Mouse (Mus musculus) liver, adult 2 months (tissue): ENCODE results near the gene Cry2. TPM values are rescaled to one million over a fixed set of nuclear protein-coding genes. Genes with fewer than 3 reads are reported as not detected.
A peak's percentile ranks its signal among the peaks of the same experiment; 100 is the strongest.

ENCODE experiments used
- DNase-seq: peaks from one replicate; pipeline ENCODE4 v3.0.0-alpha.2; 2011; ENCODE audit warnings: low read depth, low spot score; ENCODE audit errors: extremely low read depth
- H3K27ac ChIP-seq: fragments of 200-500 bp; replicated peaks from 2 replicates; pipeline ENCODE4 v1.5.1; 2012; ENCODE audit warnings: low read depth, mild to moderate bottlenecking, control low read depth, inconsistent platforms, low read length; ENCODE audit not compliant: insufficient read depth
- H3K27me3 ChIP-seq: fragments of 200-500 bp; 2 replicates; pipeline ENCODE4 v1.6.1; 2012; ENCODE audit warnings: mild to moderate bottlenecking, moderate library complexity, low read length, inconsistent platforms; ENCODE audit not compliant: control insufficient read depth, insufficient read depth
- H3K36me3 ChIP-seq: fragments of 200-500 bp; 2 replicates; pipeline ENCODE4 v1.6.1; 2012; ENCODE audit warnings: low read length, inconsistent platforms; ENCODE audit not compliant: control insufficient read depth, insufficient read depth
- H3K4me1 ChIP-seq: fragments of 200-500 bp; 2 replicates; pipeline ENCODE4 v1.6.1; 2011; ENCODE audit warnings: low read length; ENCODE audit not compliant: control insufficient read depth, insufficient read depth
- H3K4me3 ChIP-seq: fragments of 200-500 bp; 2 replicates; pipeline ENCODE4 v1.5.1; 2011; ENCODE audit warnings: low read depth, mild to moderate bottlenecking, control low read depth, low read length, moderate library complexity; ENCODE audit not compliant: insufficient read depth
- H3K79me2 ChIP-seq: fragments of 200-500 bp; 2 replicates; pipeline ENCODE4 v1.6.1; 2012; ENCODE audit warnings: inconsistent platforms, mild to moderate bottlenecking, low read length, moderate library complexity; ENCODE audit not compliant: control insufficient read depth, insufficient read depth
- H3K9ac ChIP-seq: fragments of 200-500 bp; 2 replicates; pipeline ENCODE4 v1.6.1; 2012; ENCODE audit warnings: low read depth, mild to moderate bottlenecking, control low read depth, inconsistent platforms, low read length
- CTCF ChIP-seq: fragments of 200-500 bp; IDR thresholded peaks from 2 replicates; pipeline ENCODE4 v1.5.1; 2011; ENCODE audit warnings: low read depth, low read length, control low read depth
- POLR2A ChIP-seq: fragments of 200-500 bp; IDR thresholded peaks from 2 replicates; pipeline ENCODE4 v1.6.1; 2011; ENCODE audit warnings: low read length, control low read depth; ENCODE audit not compliant: insufficient read depth; ENCODE audit errors: extremely low read depth
- WGBS: fragments of 180-500 bp; shearing (Covaris S2); methylation state at CpG from one replicate; pipeline ENCODE4 v1.1.7; 2018; 5-methylcytosine and 5-hydroxymethylcytosine counted together
- polyA plus RNA-seq: library from polyadenylated mRNA; depleted of rRNA; stranded (reverse); fragments of >200 nt; gene quantifications from 2 replicates; pipeline ENCODE4 v1.2.3, GENCODE M21; 2012
- total RNA-seq: library from RNA; depleted of rRNA; stranded (reverse); fragments of >200 nt; gene quantifications from 2 replicates; pipeline ENCODE4 v1.2.3, GENCODE M21; 2014

The Cry2 gene
- total and polyA plus RNA-seq, 2 experiments: 17.1 to 20.5 TPM

- no peaks in the 10 kb centered on the region for H3K36me3 ChIP-seq
- no peak overlapping the region for H3K27ac ChIP-seq
- no peak for DNase-seq
- H3K4me3 ChIP-seq: no peak overlapping the region
- no peak for TF ChIP-seq CTCF
- TF ChIP-seq POLR2A: no peak
- peaks cover 3% of the 10 kb centered on the region; the same call in 1 of the 2 replicates for H3K4me1 ChIP-seq
- 83% methylated on average over 1 of the region's 1 CpGs for WGBS
- no peak overlapping the region for H3K9ac ChIP-seq
- H3K27me3 ChIP-seq: peaks cover 9% of the 10 kb centered on the region; the same call in 1 of the 2 replicates
- H3K79me2 ChIP-seq: no peaks in the 10 kb centered on the region
Observed at GRCm38 (mm10) chr2:92397436-92397835, 36.4 kb downstream of the Cry2 start.

GRCm38 (mm10) chr2:92395535-92395934, 38.3 kb downstream of the Cry2 start:
- Histone ChIP-seq H3K79me2 (no peaks in the 10 kb centered on the region), H3K27ac (no peak overlapping the region), H3K9ac (no peak overlapping the region), H3K4me3 (no peak overlapping the region), H3K36me3 (no peaks in the 10 kb centered on the region), H3K27me3 (peaks cover 10% of the 10 kb centered on the region; the same call in 1 of the 2 replicates), H3K4me1 (no peaks in the 10 kb centered on the region)
- WGBS: 95% methylated on average over 3 of the region's 3 CpGs
- TF ChIP-seq POLR2A (no peak), CTCF (no peak)
- no peak for DNase-seq

DNA sequence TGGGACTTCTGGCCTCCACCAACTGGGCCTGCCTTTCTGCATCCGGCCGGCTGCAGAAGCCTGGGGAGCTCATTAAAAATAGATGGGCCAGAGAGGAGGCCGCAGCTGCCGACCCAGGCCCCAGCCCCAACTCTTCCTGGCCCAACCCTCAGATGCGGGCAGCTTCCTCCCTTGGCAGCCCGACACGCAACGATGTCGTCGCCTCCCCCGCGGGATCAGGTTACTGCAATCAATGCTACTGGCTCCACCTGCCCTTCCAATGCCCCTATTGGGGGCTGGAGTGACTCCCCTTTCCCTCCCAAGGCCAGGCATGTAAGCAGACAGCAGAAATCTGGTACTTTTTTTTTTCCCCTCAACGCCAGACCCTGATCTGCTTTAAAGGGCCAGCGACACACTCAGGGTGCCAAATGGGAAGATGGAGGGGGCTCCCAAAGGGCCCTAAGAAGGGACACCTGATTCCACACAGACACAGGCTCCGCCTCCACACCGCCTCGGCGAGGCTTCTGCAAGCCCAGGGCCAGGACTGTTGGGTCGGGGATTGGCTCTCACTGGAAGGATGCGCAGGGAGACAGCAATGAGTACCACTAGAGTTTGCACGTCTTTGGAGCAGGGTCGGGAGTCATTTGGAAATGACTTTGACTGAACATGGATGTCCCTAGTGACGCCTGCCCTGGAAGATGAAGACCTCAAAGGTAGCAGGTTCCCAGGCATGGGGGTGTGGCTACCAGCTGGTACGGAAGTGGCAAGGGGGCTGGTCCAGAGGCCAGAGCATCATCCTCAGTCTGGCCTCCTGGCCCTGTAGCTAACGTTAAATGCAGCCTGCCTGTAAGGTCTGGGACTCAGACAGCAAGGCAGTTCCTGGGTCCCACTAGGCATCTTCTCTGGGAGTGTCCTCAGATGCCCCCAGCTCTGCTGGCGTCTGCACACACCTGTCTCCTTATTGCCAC, 41.3 kb downstream of the Cry2 start:
- H3K4me3 ChIP-seq: peak overlapping the region; percentile 41; the same call in 1 of the 2 replicates
- no peak overlapping the region; the same call in 1 of the 2 replicates for H3K9ac ChIP-seq
- TF ChIP-seq POLR2A: no peak
- TF ChIP-seq CTCF: no peak
- no peaks in the 10 kb centered on the region for H3K79me2 ChIP-seq
- H3K27me3 ChIP-seq: peaks cover 16% of the 10 kb centered on the region
- no peaks in the 10 kb centered on the region for H3K4me1 ChIP-seq
- no peaks in the 10 kb centered on the region for H3K36me3 ChIP-seq
- WGBS: 9% methylated on average over 26 of the region's 26 CpGs
- H3K27ac ChIP-seq: peak overlapping the region; percentile 35; the same call in 1 of the 2 replicates
- DNase-seq: no peak

DNA sequence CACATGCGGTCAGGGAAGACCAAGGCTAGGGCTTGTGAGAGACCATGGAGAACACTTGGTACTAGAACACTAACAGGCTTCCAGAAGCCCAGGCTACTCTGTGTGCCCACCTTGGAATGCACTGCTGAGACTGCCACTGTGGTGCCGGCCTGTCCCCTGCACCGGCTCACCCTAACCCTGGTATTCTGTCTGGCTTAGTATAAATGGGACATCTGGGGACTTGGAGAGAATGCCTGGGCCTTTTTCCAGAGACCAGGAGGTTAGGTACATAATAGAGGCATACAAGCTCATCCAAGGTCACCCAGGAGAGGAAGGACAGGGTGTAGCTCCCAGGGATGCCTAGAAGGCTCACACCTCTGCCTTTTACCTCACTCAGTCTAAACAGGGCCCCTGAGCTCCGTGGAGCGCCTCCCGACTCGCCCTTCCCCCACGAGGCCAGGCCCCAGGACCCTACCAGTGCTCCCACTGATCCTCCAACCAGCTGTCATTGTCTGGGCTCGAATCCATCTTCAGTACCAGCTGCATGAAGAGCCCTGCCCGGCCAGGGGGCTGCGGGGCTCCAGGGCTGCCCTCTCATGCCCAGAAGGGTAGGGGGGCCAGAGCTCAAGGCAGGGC, 42.0 kb downstream of the Cry2 start:
- Histone ChIP-seq H3K79me2 (no peaks in the 10 kb centered on the region), H3K27me3 (peaks cover 16% of the 10 kb centered on the region), H3K4me1 (no peaks in the 10 kb centered on the region), H3K27ac (peak overlapping the region; percentile 35; the same call in 1 of the 2 replicates), H3K4me3 (peak overlapping the region; percentile 41; the same call in 1 of the 2 replicates), H3K36me3 (no peaks in the 10 kb centered on the region), H3K9ac (no peak overlapping the region; the same call in 1 of the 2 replicates)
- 24% methylated on average over 11 of the region's 11 CpGs for WGBS
- TF ChIP-seq POLR2A (no peak), CTCF (no peak)
- DNase-seq: peak; percentile 41

DNA sequence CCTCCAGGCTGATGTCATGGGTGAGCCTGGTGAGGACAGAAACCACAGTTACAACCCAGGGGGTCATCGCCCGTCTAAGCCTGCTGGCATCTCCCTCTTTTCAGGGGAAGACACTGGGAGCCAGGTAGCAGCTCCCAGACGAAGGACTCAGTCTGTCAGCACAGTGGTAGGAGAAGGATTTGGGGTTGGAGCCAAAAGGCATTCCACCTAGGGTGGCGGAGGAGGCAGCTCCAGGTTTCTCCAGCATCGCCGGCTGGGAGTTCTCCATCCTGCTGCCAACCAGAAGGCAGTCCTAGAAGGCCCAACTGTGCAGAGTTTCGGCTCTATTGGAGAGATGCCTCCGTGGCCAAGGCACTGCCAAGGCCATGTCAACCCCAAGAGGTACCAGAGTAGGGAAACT, 42.7 kb downstream of the Cry2 start:
- no peak overlapping the region for H3K9ac ChIP-seq
- WGBS: 83% methylated on average over 8 of the region's 8 CpGs
- no peak for DNase-seq
- H3K36me3 ChIP-seq: no peaks in the 10 kb centered on the region
- TF ChIP-seq CTCF (no peak), POLR2A (no peak)
- no peaks in the 10 kb centered on the region for H3K4me1 ChIP-seq
- peaks cover 16% of the 10 kb centered on the region for H3K27me3 ChIP-seq
- no peaks in the 10 kb centered on the region for H3K79me2 ChIP-seq
- H3K4me3 ChIP-seq: no peak overlapping the region
- no peak overlapping the region for H3K27ac ChIP-seq
